Mouse (Mus musculus) gastrocnemius, adult 2 months (tissue): Measurements from ENCODE around the gene Sae1. TPM values are rescaled to one million over a fixed set of nuclear protein-coding genes. Genes with fewer than 3 reads are reported as not detected.
"Not testable (repeated sequence)": the region's sequence is repeated elsewhere in the genome, so short reads cannot be mapped to it uniquely, and the experiment has no call there.

ENCODE experiments used
- DNase-seq: peaks from one replicate; pipeline ENCODE4 v3.0.0; 2022
- H3K27ac ChIP-seq: fragments of 200-600 bp; 2 replicates; pipeline ENCODE4 v1.8.1; 2022; ENCODE audit warnings: mild to moderate bottlenecking
- H3K4me3 ChIP-seq: fragments of 200-600 bp; 2 replicates; pipeline ENCODE4 v1.8.1; 2022; ENCODE audit warnings: mild to moderate bottlenecking, moderate library complexity
- CTCF ChIP-seq: fragments of 200-600 bp; IDR thresholded peaks from 2 replicates; pipeline ENCODE4 v1.8.1; 2022; ENCODE audit warnings: antibody characterized with exemption, mild to moderate bottlenecking, moderate library complexity
- intact Hi-C: fragments of 180-260 bp; cut with DNase I; formaldehyde crosslinking; loops from one replicate; pipeline ENCODE4 v1.15.1; 2025
- total RNA-seq, 2 experiments: library from RNA; stranded (reverse); gene quantifications; 2 replicates each; pipeline ENCODE4 v1.2.3; 2021

The Sae1 gene
- total RNA-seq, 2 experiments from 2014 or later: 21.6 to 34.8 TPM

DNA sequence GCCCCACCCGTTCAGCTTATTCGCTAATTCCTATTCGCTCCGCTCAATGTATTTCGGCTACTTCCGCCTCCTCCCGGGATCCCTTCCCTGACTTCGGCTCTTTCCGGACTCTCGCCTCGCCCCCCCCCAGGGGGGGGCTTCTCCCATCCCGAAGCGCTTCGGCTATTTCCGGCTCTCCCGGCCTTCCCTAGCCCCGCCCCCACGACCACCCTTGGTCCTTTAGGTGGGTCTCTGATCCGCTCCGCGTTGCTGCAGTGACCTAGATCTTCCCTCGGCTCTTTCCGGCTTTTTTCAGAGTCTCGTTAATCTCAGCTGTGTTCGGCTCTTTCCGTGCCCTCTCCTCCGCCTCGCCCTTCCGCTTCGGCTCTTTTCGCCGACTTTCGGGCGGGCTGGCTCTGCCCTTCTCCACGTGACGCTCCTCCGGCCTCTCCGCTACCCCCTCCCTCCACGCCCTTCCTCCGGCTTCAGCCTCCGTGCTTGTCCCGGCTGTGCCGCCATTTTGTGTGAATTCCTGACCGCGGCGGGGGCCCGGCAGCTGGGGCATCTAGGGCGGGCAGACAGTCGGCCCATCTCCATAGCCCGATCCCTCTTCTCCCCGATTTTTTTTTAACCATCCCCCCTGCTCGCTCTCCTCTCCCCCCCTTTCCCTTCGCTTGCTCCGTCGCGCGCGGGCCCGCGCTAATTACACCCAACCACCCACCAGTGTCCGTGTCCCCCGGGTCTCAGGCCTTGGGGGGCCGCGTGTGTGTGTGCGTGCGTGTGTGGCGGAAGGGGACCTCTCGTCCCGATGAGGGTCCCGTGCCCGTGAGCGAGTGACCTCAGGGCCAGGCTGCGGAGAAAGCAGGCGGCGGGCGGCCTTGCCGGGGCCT lies 12.4 kb upstream of the Sae1 start:
- Histone ChIP-seq H3K27ac (peak overlapping the region; percentile 100), H3K4me3 (peak overlapping the region; percentile 100)
- peak; percentile 99 for DNase-seq
- intact Hi-C loops: loop anchor here (5.0 kb wide), 1 partner anchor 217 kb away; no protein-coding TSS in a partner anchor
- no peak for TF ChIP-seq CTCF

DNA sequence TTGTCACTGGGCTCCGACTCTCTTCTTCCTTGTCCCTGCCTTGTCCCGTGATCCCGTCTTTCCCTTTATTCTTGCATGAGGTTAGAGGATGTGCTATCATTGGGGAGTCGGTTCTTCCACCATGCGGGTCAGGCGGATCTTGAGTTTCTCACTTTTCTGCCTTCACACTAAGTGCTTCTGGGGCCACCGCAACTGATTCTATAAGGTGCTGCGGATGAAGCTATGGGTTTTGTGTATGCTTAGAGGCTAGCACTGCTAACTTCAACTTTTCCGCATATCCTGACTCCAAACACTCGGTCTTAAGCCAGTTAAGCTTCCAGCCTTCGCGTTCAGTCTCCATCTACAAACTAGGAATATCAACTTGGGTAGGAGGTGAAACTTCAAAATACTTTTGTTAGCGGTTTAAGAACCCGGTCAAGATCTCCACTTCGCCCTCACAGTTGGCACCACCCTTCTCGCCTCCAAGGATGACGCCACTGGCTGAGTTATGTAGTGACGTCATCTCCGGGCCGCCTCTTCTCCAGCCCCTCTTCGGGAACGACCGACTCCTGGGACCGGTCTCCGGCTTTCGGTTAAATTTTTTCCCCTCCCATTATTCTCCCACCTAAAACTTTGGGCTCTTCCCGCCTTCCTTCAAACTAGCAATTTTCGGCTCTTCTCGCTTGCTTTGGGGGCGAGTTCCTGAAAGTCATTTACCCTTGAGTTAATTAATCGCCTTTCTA lies 11.7 kb upstream of the Sae1 start:
- no peak for TF ChIP-seq CTCF
- peak; percentile 93 for DNase-seq
- Histone ChIP-seq H3K4me3 (peak overlapping the region; percentile 100), H3K27ac (peak overlapping the region; percentile 100)
- intact Hi-C loops: loop anchor here (5.0 kb wide), 1 partner anchor 218 kb away; no protein-coding TSS in a partner anchor

DNA sequence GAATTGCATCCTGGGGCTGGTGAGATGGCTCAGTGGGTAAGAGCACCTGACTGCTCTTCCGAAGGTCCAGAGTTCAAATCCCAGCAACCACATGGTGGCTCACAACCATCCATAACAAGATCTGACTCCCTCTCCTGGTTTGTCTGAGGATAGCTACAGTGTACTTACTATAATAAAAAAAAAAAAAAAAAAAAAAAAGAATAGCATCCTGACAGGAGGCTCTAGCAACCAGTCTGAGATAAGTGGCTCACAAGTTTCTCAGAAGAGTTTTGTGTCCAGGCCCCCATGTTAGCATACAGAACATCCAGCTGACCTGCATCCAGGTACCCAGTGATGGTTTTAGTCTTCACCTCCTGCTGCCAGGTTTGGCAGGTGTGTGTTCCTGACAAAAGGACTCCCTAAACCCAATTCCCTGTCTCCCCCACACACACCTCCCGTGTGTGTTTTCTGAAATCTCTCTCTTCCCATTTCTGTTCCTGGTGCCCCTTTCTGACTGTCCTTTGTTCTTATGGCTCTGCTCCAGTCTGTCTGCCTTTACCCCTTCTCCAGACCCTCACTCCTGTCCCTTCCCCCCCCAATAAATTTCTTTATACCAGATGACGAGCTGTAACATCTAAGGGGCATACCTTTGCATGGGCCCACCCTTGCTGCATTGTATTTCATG lies 10.9 kb upstream of the Sae1 start:
- H3K27ac ChIP-seq: peak overlapping the region; percentile 100
- TF ChIP-seq CTCF: no peak
- no peak for DNase-seq
- intact Hi-C loops: loop anchor here (5.0 kb wide), 1 partner anchor 219 kb away; no protein-coding TSS in a partner anchor
- peak overlapping the region; percentile 100 for H3K4me3 ChIP-seq

DNA sequence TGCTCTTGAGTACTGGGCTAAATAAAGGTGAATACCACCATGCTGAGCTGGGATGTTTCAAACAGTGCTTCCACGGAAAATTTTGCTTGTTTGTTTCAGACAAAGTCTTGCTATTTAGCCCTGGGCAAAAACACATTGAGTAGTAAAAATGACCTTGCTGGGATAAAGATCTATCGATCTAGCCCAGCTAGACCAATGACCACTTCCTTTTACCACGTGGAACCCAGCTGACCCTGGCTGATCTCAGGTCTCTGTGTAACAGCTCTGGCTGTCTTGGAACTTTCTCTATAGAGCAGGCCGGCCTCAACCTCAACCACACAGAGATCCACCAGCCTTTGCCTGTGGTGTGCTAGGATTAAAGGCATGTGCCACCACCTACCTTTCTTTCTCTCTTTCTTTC lies 9.9 kb upstream of the Sae1 start:
- DNase-seq: no peak
- no peak for TF ChIP-seq CTCF
- H3K27ac ChIP-seq: no peak overlapping the region
- no peak overlapping the region for H3K4me3 ChIP-seq
- intact Hi-C loops: loop anchor here (2.0 to 5.0 kb wide), 2 partner anchors 65 to 220 kb away; no protein-coding TSS in a partner anchor

DNA sequence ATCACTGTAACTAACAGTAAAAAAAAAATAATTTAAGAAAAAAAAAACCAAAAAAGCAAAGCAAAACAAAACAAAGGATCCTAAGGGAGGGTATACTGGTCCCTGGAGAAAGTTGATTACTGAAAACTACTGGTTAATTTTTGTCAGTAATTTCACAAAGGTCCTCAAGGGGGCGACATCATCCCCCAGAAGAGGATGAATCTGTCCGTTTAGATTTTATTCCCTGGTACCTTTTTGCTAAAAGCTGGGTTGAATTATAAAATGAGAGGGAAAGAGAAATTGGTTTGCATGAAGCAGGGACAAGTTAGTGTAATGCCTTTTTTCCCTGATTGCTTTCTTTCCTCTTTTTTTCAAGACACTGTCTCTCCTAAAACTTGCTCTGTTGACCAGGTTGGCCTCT lies 8.3 kb upstream of the Sae1 start:
- no peak overlapping the region for H3K4me3 ChIP-seq
- DNase-seq: no peak
- intact Hi-C loops: loop anchor here (1.0 to 5.0 kb wide), 3 partner anchors 30 to 221 kb away; no protein-coding TSS in a partner anchor
- peak; percentile 88 for TF ChIP-seq CTCF
- H3K27ac ChIP-seq: no peak overlapping the region

DNA sequence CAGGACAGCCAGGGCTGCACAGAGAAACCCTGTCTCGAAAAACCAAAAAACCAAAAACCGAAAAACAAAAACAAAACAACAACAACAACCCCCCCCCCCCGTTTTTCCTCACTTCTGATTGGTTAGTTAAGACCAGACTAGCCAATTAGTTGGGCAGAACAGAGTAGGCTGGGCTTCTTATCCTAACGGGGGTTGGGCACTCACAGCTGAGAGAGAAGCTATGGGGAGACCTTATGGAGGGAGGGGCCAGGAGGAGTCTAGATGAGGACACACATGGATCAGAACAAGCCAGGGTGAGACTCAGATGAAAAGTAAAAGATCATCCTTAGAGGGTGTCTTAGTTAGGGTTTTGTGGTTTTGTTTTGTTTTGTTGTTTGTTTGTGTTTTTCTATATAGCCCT lies 5.3 kb upstream of the Sae1 start:
- Histone ChIP-seq H3K4me3 (no peak overlapping the region), H3K27ac (no peak overlapping the region)
- no peak for TF ChIP-seq CTCF
- intact Hi-C loops: no loop called here
- DNase-seq: no peak

DNA sequence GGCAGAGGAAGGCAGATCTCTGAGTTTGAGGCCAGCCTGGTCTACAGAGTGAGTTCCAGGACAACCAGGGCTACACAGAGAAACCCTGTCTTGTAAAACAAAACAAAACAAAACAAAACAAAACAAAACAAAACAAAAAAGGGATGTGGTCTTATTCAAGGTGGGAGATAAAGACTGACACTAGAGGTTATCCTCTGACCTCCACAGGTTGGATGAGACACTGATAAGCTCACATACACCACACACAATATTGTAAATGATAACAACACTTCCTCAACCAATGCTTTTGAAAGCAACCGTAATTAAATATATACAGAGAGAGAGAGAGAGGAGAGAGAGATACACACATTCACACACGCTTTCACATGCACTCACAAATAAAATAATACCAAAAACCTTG lies 2.3 kb upstream of the Sae1 start:
- intact Hi-C loops, H3K27ac ChIP-seq, DNase-seq, H3K4me3 ChIP-seq: not testable (repeated sequence)

DNA sequence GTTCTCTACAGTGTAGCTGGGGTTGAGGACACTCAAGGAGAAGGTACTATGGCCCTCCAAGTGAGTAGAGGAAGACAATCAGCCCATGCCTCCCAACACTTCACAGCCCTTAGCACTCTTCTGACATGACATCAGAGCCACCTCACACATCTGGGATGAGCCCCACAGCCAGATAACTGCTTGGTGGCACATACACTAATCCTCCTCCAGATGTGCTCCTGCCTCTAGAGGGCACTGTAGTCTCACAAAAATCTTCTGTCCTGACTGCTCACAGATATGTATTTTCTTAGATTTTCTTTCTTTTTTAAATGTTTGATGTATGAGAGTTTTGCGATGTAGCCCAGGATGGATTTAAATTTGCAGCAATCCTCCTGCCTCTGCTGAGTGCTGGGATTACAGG lies 11.1 kb downstream of the Sae1 start:
- TF ChIP-seq CTCF: peak; percentile 74
- peak; percentile 44 for DNase-seq

DNA sequence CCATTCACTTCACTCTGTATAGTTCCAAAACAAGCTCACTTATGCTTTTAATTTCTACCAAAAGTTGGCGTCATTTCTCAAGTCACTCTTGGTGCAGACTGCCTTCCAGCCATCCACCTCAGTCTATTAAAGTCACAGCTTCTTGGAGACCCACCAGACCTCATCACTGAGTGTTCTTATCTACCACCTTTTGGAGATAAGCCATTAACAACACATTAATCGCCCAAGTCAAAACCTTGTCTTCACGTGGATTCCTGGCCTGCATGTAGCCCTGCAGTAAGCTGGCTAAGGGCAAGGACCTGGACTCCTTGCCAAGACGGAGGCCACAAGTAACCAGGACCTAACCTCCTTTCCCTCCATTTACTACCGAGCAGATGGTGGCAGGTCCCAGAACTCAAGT lies 12.6 kb downstream of the Sae1 start:
- no peak for DNase-seq
- intact Hi-C loops: loop anchor here (5.0 to 10.0 kb wide), 2 partner anchors 48 to 50 kb away; no protein-coding TSS in a partner anchor
- no peak for TF ChIP-seq CTCF
- H3K4me3 ChIP-seq: no peak overlapping the region
- no peak overlapping the region for H3K27ac ChIP-seq

More for the DNA sequence above, 11.1 kb downstream of the Sae1 start:
- H3K4me3 ChIP-seq: no peak overlapping the region
- H3K27ac ChIP-seq: peak overlapping the region; percentile 20; the same call in 1 of the 2 replicates
- intact Hi-C loops: loop anchor here (5.0 to 10.0 kb wide), 2 partner anchors 48 to 49 kb away; no protein-coding TSS in a partner anchor

DNA sequence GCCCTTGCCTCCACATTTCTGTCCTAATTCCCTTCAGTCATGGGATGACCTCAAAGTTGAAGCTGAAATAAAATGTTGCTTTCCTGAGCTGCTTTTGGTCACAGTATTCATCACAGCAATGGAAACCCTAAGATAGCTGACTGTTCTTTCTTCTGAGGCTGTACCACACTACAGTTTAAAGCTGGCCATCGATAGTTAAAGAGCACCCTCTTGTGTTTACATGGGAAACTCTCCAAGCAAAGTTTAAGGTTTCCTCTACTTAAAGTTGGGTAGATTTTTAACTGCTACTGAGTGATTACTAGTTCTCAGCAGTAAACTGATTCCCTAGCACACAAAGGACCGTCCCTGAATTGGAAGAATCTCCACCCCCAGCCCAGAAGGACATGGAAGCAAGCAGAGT lies 13.9 kb downstream of the Sae1 start:
- DNase-seq: no peak
- no peak overlapping the region for H3K4me3 ChIP-seq
- intact Hi-C loops: loop anchor here (1.0 to 10.0 kb wide), 2 partner anchors 51 to 79 kb away; no protein-coding TSS in a partner anchor
- no peak overlapping the region for H3K27ac ChIP-seq
- TF ChIP-seq CTCF: peak; percentile 57

DNA sequence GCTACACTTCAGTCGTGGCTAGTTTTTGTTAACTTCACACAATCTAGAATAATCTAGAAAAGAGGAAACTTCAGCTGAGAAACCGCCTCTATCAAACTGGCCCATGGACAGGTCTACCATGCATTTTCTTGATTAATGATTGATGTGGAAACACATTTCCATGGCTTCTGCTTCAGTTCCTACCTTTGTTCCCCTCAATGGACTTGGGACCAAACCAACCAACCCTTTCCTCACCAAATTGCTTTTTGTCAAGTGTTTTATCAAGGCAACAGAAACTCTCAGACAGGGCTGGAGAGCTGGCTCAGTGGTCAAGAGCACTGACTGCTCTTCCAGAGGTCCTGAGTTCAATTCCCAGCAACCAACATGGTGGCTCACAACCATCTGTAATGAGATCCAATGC lies 17.0 kb downstream of the Sae1 start:
- no peak for DNase-seq
- no peak for TF ChIP-seq CTCF
- intact Hi-C loops: loop anchor here (10.0 kb wide), 1 partner anchor 54 kb away; no protein-coding TSS in a partner anchor
- H3K27ac ChIP-seq: no peak overlapping the region
- H3K4me3 ChIP-seq: no peak overlapping the region

DNA sequence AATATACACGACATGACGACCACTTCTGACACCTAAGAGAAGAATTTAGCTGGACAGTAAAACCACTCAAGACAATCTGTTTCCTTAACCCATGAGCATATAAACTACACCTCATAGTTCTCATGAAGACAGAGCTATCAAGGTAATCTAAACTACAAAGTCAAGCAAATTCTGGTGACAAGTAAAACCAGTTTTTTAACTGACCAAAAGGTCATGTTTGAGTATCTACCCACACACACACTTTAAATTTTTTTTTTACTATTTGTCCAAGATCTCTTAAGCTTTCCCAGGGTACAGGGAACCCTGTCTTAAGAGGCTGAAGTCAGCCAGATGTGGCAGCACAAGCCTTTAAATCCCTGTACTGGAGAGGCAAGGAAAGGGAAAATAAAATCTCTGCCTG lies 18.8 kb downstream of the Sae1 start:
- intact Hi-C loops: no loop called here

More for the DNA sequence above, 18.8 kb downstream of the Sae1 start:
- H3K27ac ChIP-seq: no peak overlapping the region
- H3K4me3 ChIP-seq: no peak overlapping the region
- no peak for TF ChIP-seq CTCF
- no peak for DNase-seq
